9 mouse cellular contexts compared by ENCODE assay signal in genomic region chr7:18896536-18896935, GRCm38 (mm10). TPM values are rescaled to one million over a fixed set of nuclear protein-coding genes. Genes with fewer than 3 reads are reported as not detected.
DNase-seq lines count a peak whose midpoint lies in the region; ATAC-seq and TF ChIP-seq lines count a peak whose summit lies in the region.
"Had no signal": no experiment of that assay in that cellular context is flagged by ENCODE, and none has a peak within 500 bp of the region (broad histone marks: within the 10 kb centered on the region; RNA-seq: fewer than 3 reads in every experiment).

No protein-coding gene starts in this region.

- intact Hi-C loops in heart, adult 2 months (cut with DNase I): loop anchor here (2.0 to 5.0 kb wide), 3 partner anchors 70 to 110 kb away; partner anchors contain the start of gene Mypop
- intact Hi-C loops in heart, postnatal 25 days (cut with DNase I): loop anchor here (1.0 to 5.0 kb wide), 3 partner anchors 71 to 110 kb away; no protein-coding TSS in a partner anchor
- intact Hi-C loops in gastrocnemius, adult 2 months (cut with DNase I): loop anchor here (2.0 kb wide), 2 partner anchors 106 to 126 kb away; partner anchors contain the start of gene Foxa3

- no peak overlapping the region for H3K4me2 ChIP-seq in limb, embryonic 14.5 days (replicated peaks; ENCODE audit: low read depth, low read length, severe bottlenecking)
- H3K4me2 ChIP-seq: liver, embryonic 13.5 days had no signal

- H3K27ac ChIP-seq in heart, adult 2 months: no peak overlapping the region
- H3K27ac ChIP-seq in thymus, adult 2 months (ENCODE audit: control insufficient read depth, insufficient read depth, low read length): no peak overlapping the region
- peak overlapping the region; percentile 5; the same call in 1 of the 2 replicates for H3K27ac ChIP-seq in gastrocnemius, adult 2 months
- no peak overlapping the region for H3K27ac ChIP-seq in limb, embryonic 14.5 days (replicated peaks; ENCODE audit: low read depth, low read length)
- no peak overlapping the region for H3K27ac ChIP-seq in small intestine, adult 2 months (ENCODE audit: insufficient read depth, low read depth, low read length)
- H3K27ac ChIP-seq: liver, embryonic 13.5 days had no signal

- no peak for ATAC-seq in limb, embryonic 14.5 days (ENCODE audit: low FRiP score, low read depth)
- ATAC-seq in monocyte, adult 5-6 weeks (replicated peaks; ENCODE audit: insufficient number of reproducible peaks, low FRiP score, low TSS enrichment, poor library complexity, severe bottlenecking): no peak

- TF ChIP-seq CTCF in heart, adult 2 months (IDR thresholded peaks at IDR 0.05): peak; percentile 85
- peak; percentile 24; the same call in 1 of the 2 replicates for TF ChIP-seq CTCF in thymus, adult 2 months (IDR thresholded peaks at IDR 0.05; ENCODE audit: borderline replicate concordance, control insufficient read depth, extremely low read depth, insufficient read depth, low read length, poor library complexity)
- TF ChIP-seq CTCF in gastrocnemius, adult 2 months (IDR thresholded peaks at IDR 0.05): peak; percentile 79
- TF ChIP-seq CTCF in small intestine, adult 2 months (IDR thresholded peaks at IDR 0.05; ENCODE audit: extremely low read depth, insufficient read length, insufficient replicate concordance, low read depth, low read length): peak; percentile 59

- no peak overlapping the region for H3K4me3 ChIP-seq in heart, adult 2 months
- H3K4me3 ChIP-seq in thymus, adult 2 months (ENCODE audit: control insufficient read depth, insufficient read depth, low read length): no peak overlapping the region
- H3K4me3 ChIP-seq in gastrocnemius, adult 2 months: peak overlapping the region; percentile 32
- H3K4me3 ChIP-seq in limb, embryonic 14.5 days (replicated peaks; ENCODE audit: low read length): no peak overlapping the region
- H3K4me3 ChIP-seq in small intestine, adult 2 months (ENCODE audit: low read depth, low read length): no peak overlapping the region
- H3K4me3 ChIP-seq: liver, embryonic 13.5 days had no signal

- H3K9ac ChIP-seq in heart, adult 2 months (ENCODE audit: low read depth, low read length): no peak overlapping the region
- H3K9ac ChIP-seq in limb, embryonic 14.5 days (ENCODE audit: low read depth, low read length, severe bottlenecking): no peak overlapping the region
- H3K9ac ChIP-seq: liver, embryonic 13.5 days had no signal

- no peaks in the 10 kb centered on the region for H3K79me2 ChIP-seq in heart, adult 2 months (replicated peaks; ENCODE audit: control insufficient read depth, insufficient read depth, low read length)

- H3K27me3 ChIP-seq in heart, adult 2 months (ENCODE audit: control insufficient read depth, insufficient read depth, low read length): peaks cover 3% of the 10 kb centered on the region
- 0 out of 2 replicates have a peak, but pooled peaks cover 2% of the 10 kb centered on the region for H3K27me3 ChIP-seq in thymus, adult 2 months (ENCODE audit: control insufficient read depth, insufficient read depth, low read length)
- peaks cover 8% of the 10 kb centered on the region for H3K27me3 ChIP-seq in limb, embryonic 14.5 days (ENCODE audit: control insufficient read depth, insufficient read depth, low read length)
- H3K27me3 ChIP-seq in small intestine, adult 2 months (ENCODE audit: control insufficient read depth, insufficient read depth, low read length): no peaks in the 10 kb centered on the region

- no peak for TF ChIP-seq EP300 in heart, adult 2 months (IDR thresholded peaks at IDR 0.05; ENCODE audit: insufficient read depth, low read depth, low read length)

- no peak for TF ChIP-seq POLR2A in heart, adult 2 months (IDR thresholded peaks at IDR 0.05; ENCODE audit: insufficient read depth, low read depth, low read length)
- no peak for TF ChIP-seq POLR2A in thymus, adult 2 months (IDR thresholded peaks at IDR 0.05; ENCODE audit: control insufficient read depth, extremely low read depth, insufficient read depth, low read length, poor library complexity)
- TF ChIP-seq POLR2A in limb, embryonic 14.5 days (IDR thresholded peaks at IDR 0.05; ENCODE audit: borderline replicate concordance, extremely low read depth, insufficient read depth, insufficient read length): no peak
- TF ChIP-seq POLR2A in small intestine, adult 2 months (IDR thresholded peaks at IDR 0.05; ENCODE audit: low read depth, low read length): no peak

- DNase-seq in heart, adult 2 months: peak in 1 of 2 experiments; percentile 49
- DNase-seq in heart, postnatal 25 days (ENCODE audit: low spot score): no peak
- DNase-seq in thymus, adult 2 months: no peak
- DNase-seq in thymus, postnatal 14 days: no peak
- DNase-seq in gastrocnemius, adult 2 months: peak; percentile 65
- DNase-seq in limb, embryonic 14.5 days (ENCODE audit: low spot score): peak; percentile 24
- DNase-seq: liver, embryonic 13.5 days had no signal

- no peaks in the 10 kb centered on the region for H3K9me3 ChIP-seq in limb, embryonic 14.5 days (ENCODE audit: control insufficient read depth, low read length)
- H3K9me3 ChIP-seq: liver, embryonic 13.5 days had no signal

- H3K36me3 ChIP-seq in heart, adult 2 months (ENCODE audit: control insufficient read depth, insufficient read depth, low read length): no peaks in the 10 kb centered on the region
- H3K36me3 ChIP-seq in thymus, adult 2 months (ENCODE audit: control insufficient read depth, insufficient read depth, low read length): no peaks in the 10 kb centered on the region
- peaks cover 35% of the 10 kb centered on the region for H3K36me3 ChIP-seq in limb, embryonic 14.5 days (ENCODE audit: control insufficient read depth, insufficient read depth, low read length)
- H3K36me3 ChIP-seq in small intestine, adult 2 months (ENCODE audit: control insufficient read depth, insufficient read depth, low read length): peaks cover 13% of the 10 kb centered on the region; the same call in 1 of the 2 replicates

- WGBS in heart, adult 2 months: 14% methylated on average over 5 of the region's 5 CpGs
- 64% methylated on average over 5 of the region's 5 CpGs for WGBS in thymus, adult 2 months
- 44% methylated on average over 5 of the region's 5 CpGs for whole genome bisulfite sequencing in limb, embryonic 14.5 days
- WGBS in small intestine, adult 2 months: 12% methylated on average over 5 of the region's 5 CpGs

- H3K4me1 ChIP-seq in heart, adult 2 months (ENCODE audit: control insufficient read depth, insufficient read depth, low read length): peaks cover 4% of the 10 kb centered on the region
- peaks cover 8% of the 10 kb centered on the region for H3K4me1 ChIP-seq in thymus, adult 2 months (replicated peaks; ENCODE audit: control insufficient read depth, insufficient read depth, low read length)
- H3K4me1 ChIP-seq in limb, embryonic 14.5 days (ENCODE audit: control insufficient read depth, insufficient read depth, low read length): peaks cover 20% of the 10 kb centered on the region
- H3K4me1 ChIP-seq in small intestine, adult 2 months (ENCODE audit: control insufficient read depth, insufficient read depth, insufficient read length, low read length): peaks cover 9% of the 10 kb centered on the region

RNA-seq across cellular contexts. Expression of gene Ccdc61, which starts 13.7 kb away (rescaled TPM):
- total RNA-seq in heart, adult 2 months (2021): 1 to 10 TPM; 6.6 to 9.6 TPM
- 11.3 and 12.5 TPM in 2 replicates for polyA plus RNA-seq in heart, adult 2 months (2012; rRNA removed)
- total RNA-seq in heart, postnatal 25 days (2021): 1 to 10 TPM; 7.7 to 8.3 TPM
- polyA plus RNA-seq in thymus, adult 2 months (2012; rRNA removed): 56.5 and 67.1 TPM in 2 replicates
- total RNA-seq in gastrocnemius, adult 2 months (2021): 1 to 10 TPM; 4.1 to 5.6 TPM
- 46.7 and 50.1 TPM in 2 replicates for polyA plus RNA-seq in limb, embryonic 14.5 days (2012; rRNA removed)
- 23.9 and 29.0 TPM in 2 replicates for polyA plus RNA-seq in limb, embryonic 14.5 days (2014; fragmentation: Nextera tagmentation; extraction: Ambion mirVana)
- polyA plus RNA-seq in small intestine, adult 2 months (2012; rRNA removed): 11.1 and 21.4 TPM in 2 replicates
- total RNA-seq in monocyte, adult 5-6 weeks (2017): 10.6 to 30.0 TPM (median 24.7 TPM) in 3 replicates

RNA-seq across cellular contexts. Expression of gene Pglyrp1, which starts 25.4 kb away (rescaled TPM):
- 1 to 10 TPM; 1.3 to 2.2 TPM for total RNA-seq in heart, adult 2 months (2021)
- polyA plus RNA-seq in heart, adult 2 months (2012; rRNA removed): 2.3 and 12.7 TPM in 2 replicates
- total RNA-seq in heart, postnatal 25 days (2021): 1 to 10 TPM; 1.2 to 1.7 TPM
- 49.8 and 59.4 TPM in 2 replicates for polyA plus RNA-seq in thymus, adult 2 months (2012; rRNA removed)
- not detected for total RNA-seq in gastrocnemius, adult 2 months (2021)
- polyA plus RNA-seq in limb, embryonic 14.5 days (2012; rRNA removed): 0.60 and 1.9 TPM in 2 replicates
- polyA plus RNA-seq in limb, embryonic 14.5 days (2014; fragmentation: Nextera tagmentation; extraction: Ambion mirVana): 1.3 and 1.9 TPM in 2 replicates
- polyA plus RNA-seq in small intestine, adult 2 months (2012; rRNA removed): 268 and 499 TPM in 2 replicates
- 88.5 to 148 TPM (median 139 TPM) in 3 replicates for total RNA-seq in monocyte, adult 5-6 weeks (2017)

RNA-seq across cellular contexts. Expression of gene Nova2, which starts 29.2 kb away (rescaled TPM):
- total RNA-seq in heart, adult 2 months (2021): 1 to 10 TPM; 4.3 to 5.1 TPM
- 1.5 and 1.7 TPM in 2 replicates for polyA plus RNA-seq in heart, adult 2 months (2012; rRNA removed)
- 1 to 10 TPM; 5.5 to 6.6 TPM for total RNA-seq in heart, postnatal 25 days (2021)
- 0.39 and 0.40 TPM in 2 replicates for polyA plus RNA-seq in thymus, adult 2 months (2012; rRNA removed)
- 1 to 10 TPM; 1.6 to 2.1 TPM for total RNA-seq in gastrocnemius, adult 2 months (2021)
- polyA plus RNA-seq in limb, embryonic 14.5 days (2012; rRNA removed): 1.3 TPM in 2 replicates
- 0.37 and 0.57 TPM in 2 replicates for polyA plus RNA-seq in limb, embryonic 14.5 days (2014; fragmentation: Nextera tagmentation; extraction: Ambion mirVana)
- 0.41 and 0.55 TPM in 2 replicates for polyA plus RNA-seq in small intestine, adult 2 months (2012; rRNA removed)
- not detected in 3 replicates for total RNA-seq in monocyte, adult 5-6 weeks (2017)

RNA-seq across cellular contexts. Expression of gene Mill2, which starts 56.8 kb away (rescaled TPM):
- 1 to 10 TPM; 7.2 to 8.0 TPM for total RNA-seq in heart, adult 2 months (2021)
- polyA plus RNA-seq in heart, adult 2 months (2012; rRNA removed): 5.2 and 9.1 TPM in 2 replicates
- 1 to 10 TPM; 6.5 to 6.7 TPM for total RNA-seq in heart, postnatal 25 days (2021)
- polyA plus RNA-seq in thymus, adult 2 months (2012; rRNA removed): 1.1 and 1.6 TPM in 2 replicates
- 1 to 10 TPM; 2.4 to 4.0 TPM for total RNA-seq in gastrocnemius, adult 2 months (2021)
- 0.91 and 1.0 TPM in 2 replicates for polyA plus RNA-seq in limb, embryonic 14.5 days (2012; rRNA removed)
- polyA plus RNA-seq in limb, embryonic 14.5 days (2014; fragmentation: Nextera tagmentation; extraction: Ambion mirVana): 0.21 TPM in 2 replicates
- polyA plus RNA-seq in small intestine, adult 2 months (2012; rRNA removed): 1.9 and 2.2 TPM in 2 replicates
- 0.19 to 0.75 TPM in 2 of 3 replicates, not detected in the other for total RNA-seq in monocyte, adult 5-6 weeks (2017)

Comparison
In these comparisons a context has a peak if more than half of its experiments do, and no peak if none do; other contexts are left out.
1. DNase-seq: peak in gastrocnemius, adult 2 months (single experiment) and limb, embryonic 14.5 days (single experiment); none in heart, postnatal 25 days (single experiment), thymus, adult 2 months (single experiment) and thymus, postnatal 14 days (single experiment).
2. CTCF ChIP-seq: peak in every context shown above with its lines; median percentile 85 in heart, adult 2 months; 79 in gastrocnemius, adult 2 months; 59 in small intestine, adult 2 months; 24 in thymus, adult 2 months.
3. RNA of gene Pglyrp1, which starts 25.4 kb away (total RNA-seq): 88.5 to 148 TPM in monocyte, adult 5-6 weeks; 1.3 to 2.2 TPM in heart, adult 2 months, 1.2 to 1.7 TPM in heart, postnatal 25 days and not detected in gastrocnemius, adult 2 months; every median in the first group is over 10 times any median in the second.